Mouse (Mus musculus) liver, embryonic 13.5 days (tissue): ENCODE measurements around the gene Gm11168. TPM values are rescaled to one million over a fixed set of nuclear protein-coding genes. Genes with fewer than 3 reads are reported as not detected.
"Not testable (repeated sequence)": the region's sequence is repeated elsewhere in the genome, so short reads cannot be mapped to it uniquely, and the experiment has no call there.

Experiments used
- ATAC-seq: fragments of 200-750 bp; cut with Nextera tagmentation; 2 replicates; pipeline ENCODE4 v1.8.0; 2017; ENCODE audit warnings: low read depth, mild to moderate bottlenecking, moderate number of reproducible peaks, moderate library complexity
- DNase-seq: peaks from one replicate; pipeline ENCODE4 v3.0.0; 2022
- H3K27ac ChIP-seq: fragments of 300-500 bp; sonication (generic); 2 replicates; pipeline ENCODE4 v1.5.1; 2015; ENCODE audit warnings: moderate library complexity, mild to moderate bottlenecking, inconsistent platforms
- H3K27me3 ChIP-seq: fragments of 300-500 bp; sonication (generic); 2 replicates; pipeline ENCODE4 v1.6.1; 2015; ENCODE audit warnings: mild to moderate bottlenecking, inconsistent platforms
- H3K36me3 ChIP-seq: fragments of 300-500 bp; sonication (generic); 2 replicates; pipeline ENCODE4 v1.6.1; 2015; ENCODE audit warnings: mild to moderate bottlenecking, inconsistent platforms
- H3K4me1 ChIP-seq: fragments of 300-500 bp; sonication (generic); replicated peaks from 2 replicates; pipeline ENCODE4 v1.6.1; 2015; ENCODE audit warnings: inconsistent platforms
- H3K4me2 ChIP-seq: fragments of 300-500 bp; sonication (generic); 2 replicates; pipeline ENCODE4 v1.6.1; 2015; ENCODE audit warnings: inconsistent platforms, mild to moderate bottlenecking, moderate library complexity
- H3K4me3 ChIP-seq: fragments of 300-500 bp; sonication (generic); replicated peaks from 2 replicates; pipeline ENCODE4 v1.5.1; 2015; ENCODE audit warnings: mild to moderate bottlenecking, inconsistent platforms
- H3K9ac ChIP-seq: fragments of 300-500 bp; sonication (generic); 2 replicates; pipeline ENCODE4 v1.6.1; 2015; ENCODE audit warnings: mild to moderate bottlenecking, inconsistent platforms
- H3K9me3 ChIP-seq: fragments of 300-500 bp; sonication (generic); replicated peaks from 2 replicates; pipeline ENCODE4 v1.6.1; 2016; ENCODE audit warnings: inconsistent platforms
- WGBS: fragments of 180-500 bp; shearing (Covaris S2); methylation state at CpG from one replicate; pipeline ENCODE4 v1.1.7; 2015; ENCODE audit not compliant: insufficient replicate concordance; 5-methylcytosine and 5-hydroxymethylcytosine counted together
- polyA plus RNA-seq: library from polyadenylated mRNA; unstranded; fragments of >200 nt; fragmentation: Nextera tagmentation; extraction: Ambion mirVana; gene quantifications from 2 replicates; pipeline ENCODE4 v1.2.1, GENCODE M21; 2015

Gene Gm11168
- polyA plus RNA-seq: not detected in 2 replicates

- H3K4me2 ChIP-seq, H3K36me3 ChIP-seq, DNase-seq, H3K4me1 ChIP-seq, H3K27me3 ChIP-seq, H3K9me3 ChIP-seq, ATAC-seq, H3K4me3 ChIP-seq, H3K27ac ChIP-seq, H3K9ac ChIP-seq: not testable (repeated sequence)
- WGBS: 61% methylated on average over 6 of the region's 14 CpGs
Measured at GRCm38 (mm10) chr9:3002794-3003396, at the start of gene Gm11168. Gm11168 (plus strand) TSS chr9:3003346.

- not testable (repeated sequence) for H3K27me3 ChIP-seq, H3K9me3 ChIP-seq, H3K4me1 ChIP-seq, H3K9ac ChIP-seq, H3K27ac ChIP-seq, H3K36me3 ChIP-seq, H3K4me2 ChIP-seq, H3K4me3 ChIP-seq, ATAC-seq
- WGBS: 64% methylated on average over 12 of the region's 12 CpGs
- peak; percentile 30 for DNase-seq
Measured at GRCm38 (mm10) chr9:3000445-3000972, 2.6 kb upstream of the Gm11168 start, which contains the start of gene Gm10722. Gm10722 (plus strand) TSS chr9:3000922.

GRCm38 (mm10) chr9:3001006-3001405, 2.1 kb upstream of the Gm11168 start:
- not testable (repeated sequence) for ATAC-seq, H3K9ac ChIP-seq, H3K27me3 ChIP-seq, H3K4me1 ChIP-seq, H3K4me2 ChIP-seq, H3K36me3 ChIP-seq, H3K4me3 ChIP-seq, H3K9me3 ChIP-seq, H3K27ac ChIP-seq
- WGBS: 55% methylated on average over 8 of the region's 8 CpGs
- peak; percentile 47 for DNase-seq

GRCm38 (mm10) chr9:3001948-3002659, 1.0 kb upstream of the Gm11168 start:
- H3K9ac ChIP-seq: not testable (repeated sequence)

GRCm38 (mm10) chr9:3006179-3006578, 3.0 kb downstream of the Gm11168 start:
- not testable (repeated sequence) for H3K4me2 ChIP-seq, H3K9me3 ChIP-seq, DNase-seq, ATAC-seq, H3K27me3 ChIP-seq, H3K9ac ChIP-seq, H3K4me3 ChIP-seq, H3K4me1 ChIP-seq, H3K36me3 ChIP-seq, H3K27ac ChIP-seq
- 70% methylated on average over 1 of the region's 5 CpGs for WGBS

More at GRCm38 (mm10) chr9:3001948-3002659, 1.0 kb upstream of the Gm11168 start:
- not testable (repeated sequence) for H3K4me3 ChIP-seq, H3K36me3 ChIP-seq, H3K4me2 ChIP-seq, H3K9me3 ChIP-seq, H3K4me1 ChIP-seq, H3K27ac ChIP-seq, H3K27me3 ChIP-seq
- DNase-seq: peak; percentile 98
- 55% methylated on average over 9 of the region's 11 CpGs for WGBS
- peak; percentile 75 for ATAC-seq

GRCm38 (mm10) chr9:3006636-3007035, 3.5 kb downstream of the Gm11168 start:
- WGBS: 62% methylated on average over 8 of the region's 8 CpGs
- not testable (repeated sequence) for H3K9ac ChIP-seq, H3K27me3 ChIP-seq, H3K4me1 ChIP-seq, H3K9me3 ChIP-seq, H3K36me3 ChIP-seq, H3K4me2 ChIP-seq, H3K4me3 ChIP-seq, H3K27ac ChIP-seq
- ATAC-seq (peak; percentile 57; the same call in 1 of the 2 replicates), DNase-seq (peak; percentile 96)

- H3K9me3 ChIP-seq, H3K4me2 ChIP-seq, H3K4me1 ChIP-seq, DNase-seq, H3K4me3 ChIP-seq, H3K36me3 ChIP-seq, H3K9ac ChIP-seq, H3K27ac ChIP-seq, H3K27me3 ChIP-seq: not testable (repeated sequence)
- ATAC-seq: peak; percentile 25
- 62% methylated on average over 8 of the region's 9 CpGs for WGBS
Measured at GRCm38 (mm10) chr9:3007272-3007671, 4.1 kb downstream of the Gm11168 start.

- 0 out of 2 replicates have a peak, but pooled peaks have one; percentile 35 for ATAC-seq
Measured at GRCm38 (mm10) chr9:3009331-3009730, 6.2 kb downstream of the Gm11168 start.

GRCm38 (mm10) chr9:3012054-3012621, 9.0 kb downstream of the Gm11168 start:
- not testable (repeated sequence) for H3K9me3 ChIP-seq, ATAC-seq, H3K27me3 ChIP-seq, H3K4me1 ChIP-seq, H3K4me3 ChIP-seq, H3K27ac ChIP-seq, H3K9ac ChIP-seq, H3K36me3 ChIP-seq, DNase-seq, H3K4me2 ChIP-seq
- 78% methylated on average over 3 of the region's 7 CpGs for WGBS

More at GRCm38 (mm10) chr9:3009331-3009730, 6.2 kb downstream of the Gm11168 start:
- not testable (repeated sequence) for H3K4me2 ChIP-seq, H3K27ac ChIP-seq, DNase-seq, H3K36me3 ChIP-seq, H3K9me3 ChIP-seq, H3K9ac ChIP-seq, H3K4me3 ChIP-seq, H3K4me1 ChIP-seq, H3K27me3 ChIP-seq
- WGBS: no CpG with 5 or more reads among the region's 5 CpGs

GRCm38 (mm10) chr9:3012733-3013279, 9.7 kb downstream of the Gm11168 start, which contains the start of gene Gm10721:
Gm10721 (plus strand) TSS chr9:3013140.
- peak; percentile 57; the same call in 1 of the 2 replicates for ATAC-seq
- not testable (repeated sequence) for H3K27ac ChIP-seq, H3K4me1 ChIP-seq, H3K27me3 ChIP-seq, DNase-seq, H3K4me2 ChIP-seq, H3K9me3 ChIP-seq, H3K9ac ChIP-seq, H3K4me3 ChIP-seq, H3K36me3 ChIP-seq
- no CpG with 5 or more reads among the region's 11 CpGs for WGBS

- not testable (repeated sequence) for H3K4me2 ChIP-seq, ATAC-seq, H3K27me3 ChIP-seq, H3K9ac ChIP-seq, H3K36me3 ChIP-seq, H3K4me3 ChIP-seq, DNase-seq, H3K27ac ChIP-seq, H3K4me1 ChIP-seq, H3K9me3 ChIP-seq
- 63% methylated on average over 5 of the region's 9 CpGs for WGBS
Measured at GRCm38 (mm10) chr9:3015354-3015753, 12.2 kb downstream of the Gm11168 start, which contains the start of gene Gm10720. Gm10720 (plus strand) TSS chr9:3015654.
